Mouse (Mus musculus) monocyte, adult 59 days (primary cell): Measurements from ENCODE around the gene Alg14. TPM values are rescaled to one million over a fixed set of nuclear protein-coding genes. Genes with fewer than 3 reads are reported as not detected.

Source experiments
- total RNA-seq, 2 experiments: library from RNA; stranded (reverse); gene quantifications; one replicate each; pipeline ENCODE4 v1.2.4; 2023

The Alg14 gene
- total RNA-seq, result 10 to 100 TPM in 1 of 2 experiments, 1 to 10 TPM in 1; 7.7 to 10.3 TPM

GRCm38 (mm10) chr3:121291560-121292258 is at the start of gene Alg14:
Gene Alg14, plus strand, starts transcription at chr3:121291773.

DNA sequence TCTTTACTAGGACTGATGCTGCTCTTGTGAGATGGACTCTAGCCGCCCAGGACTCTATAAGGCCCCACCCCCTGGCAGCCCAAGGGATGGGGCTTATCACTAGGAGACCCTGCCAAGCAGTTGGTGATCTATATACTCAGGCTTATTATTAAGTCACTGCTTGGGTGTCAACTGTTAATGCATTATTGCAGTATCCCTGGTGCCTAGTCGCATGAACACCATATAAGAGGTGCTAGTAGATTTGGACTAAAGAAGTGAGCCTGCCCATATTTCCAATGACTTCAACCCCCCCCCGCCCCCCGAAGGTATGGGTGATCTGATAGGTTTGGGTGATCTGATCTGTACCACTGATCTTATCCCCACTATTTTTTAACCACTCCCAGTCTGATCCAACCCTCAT is 8.6 kb upstream of the Alg14 start, which contains the start of gene Tmem56:
TSS of gene Tmem56 (minus strand) at position 101 of the 400 bp plus-strand sequence.

Other genes with a start within 250 kb of the Alg14 start
- 1 to 10 TPM; 2.6 to 7.5 TPM for gene Rwdd3, start 120.1 kb upstream of the Alg14 start, total RNA-seq
- gene Tmem56, start 8.7 kb upstream of the Alg14 start, total RNA-seq, result not detected
- 10 to 100 TPM; 11.4 to 13.5 TPM for gene Cnn3, start 134.7 kb downstream of the Alg14 start, total RNA-seq
- not detected for gene Slc44a3, start 240.6 kb downstream of the Alg14 start, total RNA-seq